Mouse (Mus musculus): Measurements from ENCODE around the gene Olfr524. TPM values are rescaled to one million over a fixed set of nuclear protein-coding genes. Genes with fewer than 3 reads are reported as not detected.

Olfr524 gene
- total and polyA plus RNA-seq, 3 experiments: not detected

GRCm38 (mm10) chr7:140219268-140219667, 13.5 kb upstream of the Olfr524 start:
- TF ChIP-seq MAZ (IDR thresholded peaks at IDR 0.05; ENCODE audit: low read depth, low read length) (no peak), CHD1 (IDR thresholded peaks at IDR 0.05; ENCODE audit: low read depth, low read length) (no peak), GATA1 (IDR thresholded peaks at IDR 0.05; ENCODE audit: low read depth, low read length) (no peak), MAX (IDR thresholded peaks at IDR 0.05; ENCODE audit: low read length) (no peak)
- Histone ChIP-seq H3K4me3 (ENCODE audit: control insufficient read depth in 1 of 2, insufficient read depth in 1 of 2, low read depth in 2 of 2, low read length in 2 of 2) (no peak overlapping the region), H3K9ac (ENCODE audit: control insufficient read depth, low read depth, low read length, poor library complexity, severe bottlenecking) (no peak overlapping the region), H3K79me2 (ENCODE audit: control insufficient read depth, insufficient read depth, low read length, poor library complexity) (no peaks in the 10 kb centered on the region), H3K36me3 (ENCODE audit: control insufficient read depth in 1 of 2, insufficient read depth in 2 of 2, low read length in 2 of 2) (no peaks in the 10 kb centered on the region), H3K4me1 (ENCODE audit: control insufficient read depth in 1 of 2, insufficient read depth in 2 of 2, low read length in 2 of 2) (no peaks in the 10 kb centered on the region), H3K27ac (ENCODE audit: control insufficient read depth, low read depth, low read length) (no peak overlapping the region), H3K9me3 (replicated peaks; ENCODE audit: insufficient read depth, low read length) (no peaks in the 10 kb centered on the region), H3K27me3 (ENCODE audit: control insufficient read depth in 1 of 2, insufficient read depth in 2 of 2, low read length in 2 of 2) (no peaks in the 10 kb centered on the region; a peak in 1 of 4 replicates)
- DNase-seq (ENCODE audit: low read depth, low spot score): peak; percentile 20

DNA sequence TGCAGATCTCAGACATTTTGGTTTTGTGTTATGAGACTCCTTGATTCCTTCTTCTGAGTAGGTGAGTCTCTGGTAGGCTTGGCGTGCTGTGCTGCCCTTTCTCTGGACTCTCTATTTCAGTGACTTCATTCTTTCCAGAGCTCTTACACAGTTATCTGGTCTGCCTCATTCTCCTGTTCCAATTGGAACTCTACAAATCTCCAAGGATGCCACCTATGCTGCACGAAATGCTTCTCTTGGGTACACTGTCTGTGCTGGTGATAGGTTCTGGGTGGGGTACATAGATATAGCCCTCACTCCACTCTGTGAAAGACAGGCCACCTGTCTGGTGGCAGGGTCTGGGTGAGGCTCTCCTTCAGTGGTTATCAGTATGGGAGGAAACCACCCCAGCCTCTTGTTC, 12.2 kb upstream of the Olfr524 start, which contains the start of gene Cd163l1:
Gene Cd163l1 (plus strand): TSS at position 301 of the 400 bp plus-strand sequence.
- H3K9ac ChIP-seq (ENCODE audit: control insufficient read depth, low read depth, low read length, poor library complexity, severe bottlenecking): no peak within 1 kb of the TSS
- H3K4me1 ChIP-seq (ENCODE audit: control insufficient read depth in 1 of 2, insufficient read depth in 2 of 2, low read length in 2 of 2): no peaks in the 10 kb centered on the region
- no peaks in the 10 kb centered on the region; a peak in 1 of 4 replicates for H3K27me3 ChIP-seq (ENCODE audit: control insufficient read depth in 1 of 2, insufficient read depth in 2 of 2, low read length in 2 of 2)
- H3K36me3 ChIP-seq (ENCODE audit: control insufficient read depth in 1 of 2, insufficient read depth in 2 of 2, low read length in 2 of 2): no peaks in the 10 kb centered on the region
- DNase-seq (ENCODE audit: low read depth, low spot score): no peak
- H3K4me3 ChIP-seq (ENCODE audit: control insufficient read depth in 1 of 2, insufficient read depth in 1 of 2, low read depth in 2 of 2, low read length in 2 of 2): no peak within 1 kb of the TSS
- H3K9me3 ChIP-seq (replicated peaks; ENCODE audit: insufficient read depth, low read length): no peaks in the 10 kb centered on the region
- H3K27ac ChIP-seq (ENCODE audit: control insufficient read depth, low read depth, low read length): no peak within 1 kb of the TSS
- TF ChIP-seq MYB (IDR thresholded peaks at IDR 0.05; ENCODE audit: low read depth, low read length) (no peak), SMC3 (IDR thresholded peaks at IDR 0.05; ENCODE audit: low read depth, low read length) (no peak), ZKSCAN1 (IDR thresholded peaks at IDR 0.05; ENCODE audit: low read depth, low read length) (no peak), ELF1 (IDR thresholded peaks at IDR 0.05; ENCODE audit: low read depth, low read length) (no peak)
- H3K79me2 ChIP-seq (ENCODE audit: control insufficient read depth, insufficient read depth, low read length, poor library complexity): no peaks in the 10 kb centered on the region

- Histone ChIP-seq H3K9me3 (replicated peaks; ENCODE audit: insufficient read depth, low read length) (no peaks in the 10 kb centered on the region), H3K9ac (ENCODE audit: control insufficient read depth, low read depth, low read length, poor library complexity, severe bottlenecking) (no peak overlapping the region), H3K79me2 (ENCODE audit: control insufficient read depth, insufficient read depth, low read length, poor library complexity) (no peaks in the 10 kb centered on the region), H3K36me3 (ENCODE audit: control insufficient read depth in 1 of 2, insufficient read depth in 2 of 2, low read length in 2 of 2) (no peaks in the 10 kb centered on the region), H3K4me3 (ENCODE audit: control insufficient read depth in 1 of 2, insufficient read depth in 1 of 2, low read depth in 2 of 2, low read length in 2 of 2) (no peak overlapping the region), H3K27ac (ENCODE audit: control insufficient read depth, low read depth, low read length) (no peak overlapping the region), H3K27me3 (ENCODE audit: control insufficient read depth in 1 of 2, insufficient read depth in 2 of 2, low read length in 2 of 2) (no peaks in the 10 kb centered on the region; a peak in 1 of 4 replicates), H3K4me1 (ENCODE audit: control insufficient read depth in 1 of 2, insufficient read depth in 2 of 2, low read length in 2 of 2) (peaks cover 0 to 2% of the 10 kb centered on the region in 2 experiments; a peak in 1 of 4 replicates)
- DNase-seq (ENCODE audit: low read depth, low spot score): no peak
- TF ChIP-seq RAD21 (IDR thresholded peaks at IDR 0.05; ENCODE audit: low read depth, low read length) (no peak), MYC (IDR thresholded peaks at IDR 0.05; ENCODE audit: low read depth, low read length) (no peak), ZNF384 (IDR thresholded peaks at IDR 0.05; ENCODE audit: low read depth, low read length) (no peak), SMC3 (IDR thresholded peaks at IDR 0.05; ENCODE audit: low read depth, low read length) (no peak), ZC3H11A (IDR thresholded peaks at IDR 0.05; ENCODE audit: low read depth, low read length) (no peak), EP300 (IDR thresholded peaks at IDR 0.05; ENCODE audit: low read depth in 1 of 2, low read length in 2 of 2) (no peak), POLR2AphosphoS5 (IDR thresholded peaks at IDR 0.05; ENCODE audit: borderline replicate concordance, low read depth, low read length) (no peak), MYB (IDR thresholded peaks at IDR 0.05; ENCODE audit: low read depth, low read length) (no peak), ZKSCAN1 (IDR thresholded peaks at IDR 0.05; ENCODE audit: low read depth, low read length) (no peak), CHD1 (IDR thresholded peaks at IDR 0.05; ENCODE audit: low read depth, low read length) (no peak), USF2 (IDR thresholded peaks at IDR 0.05; ENCODE audit: borderline replicate concordance in 1 of 2, insufficient read depth in 1 of 2, low read depth in 1 of 2, low read length in 2 of 2) (no peak), BHLHE40 (IDR thresholded peaks at IDR 0.05; ENCODE audit: borderline replicate concordance, low read depth, low read length) (no peak), MAX (IDR thresholded peaks at IDR 0.05; ENCODE audit: low read length) (no peak), NRF1 (IDR thresholded peaks at IDR 0.05; ENCODE audit: insufficient read depth, low read depth, low read length, poor library complexity, severe bottlenecking) (no peak), MEF2A (IDR thresholded peaks at IDR 0.05; ENCODE audit: extremely low read depth, insufficient replicate concordance, low read depth, low read length, poor library complexity, severe bottlenecking) (no peak), ZMIZ1 (IDR thresholded peaks at IDR 0.05; ENCODE audit: low read depth, low read length) (no peak), UBTF (IDR thresholded peaks at IDR 0.05; ENCODE audit: borderline replicate concordance, insufficient read depth, low read depth, low read length) (no peak)
Measured at GRCm38 (mm10) chr7:140213841-140214240, 8.1 kb upstream of the Olfr524 start.
